Mouse (Mus musculus) splenic B cell, adult 2 months (primary cell): ENCODE results near the gene Prrx2.
"Not testable (repeated sequence)": the region's sequence is repeated elsewhere in the genome, so short reads cannot be mapped to it uniquely, and the experiment has no call there.

Experiments used
- DNase-seq: peaks from one replicate; pipeline ENCODE4 v3.0.0-alpha.2; 2011; ENCODE audit warnings: low read depth, low spot score
- H3K27me3 ChIP-seq: 2 replicates; pipeline ENCODE4 v1.6.1; 2012; ENCODE audit warnings: mild to moderate bottlenecking, low read length, moderate library complexity, mixed read lengths; ENCODE audit not compliant: control insufficient read depth, poor library complexity, insufficient read depth, severe bottlenecking
- H3K36me3 ChIP-seq: 2 replicates; pipeline ENCODE4 v1.6.1; 2012; ENCODE audit warnings: mild to moderate bottlenecking, low read length, moderate library complexity, mixed read lengths; ENCODE audit not compliant: control insufficient read depth, poor library complexity, insufficient read depth, severe bottlenecking

The Prrx2 gene

DNA sequence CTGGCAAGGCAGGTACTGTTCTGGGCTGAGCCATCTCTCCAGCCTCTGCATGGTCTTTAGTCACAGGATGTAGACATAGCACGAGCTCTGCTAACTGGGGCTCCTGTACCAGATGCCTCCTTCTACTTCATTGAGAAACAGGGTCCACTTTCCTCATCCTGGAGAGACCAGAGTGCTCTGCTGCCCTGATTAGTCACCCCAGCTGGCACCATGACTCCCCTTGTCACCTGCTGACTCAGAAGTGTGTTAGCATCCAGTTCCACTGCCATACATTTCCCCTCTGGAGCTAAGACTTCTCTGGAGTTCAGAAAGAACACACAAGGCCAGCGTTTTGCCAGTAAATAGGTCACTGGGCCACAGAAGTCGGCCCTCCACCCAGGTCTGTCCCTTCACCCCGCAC is 90.4 kb downstream of the Prrx2 start:
- H3K36me3 ChIP-seq: no peaks in the 10 kb centered on the region
- no peaks in the 10 kb centered on the region for H3K27me3 ChIP-seq
- DNase-seq: no peak

DNA sequence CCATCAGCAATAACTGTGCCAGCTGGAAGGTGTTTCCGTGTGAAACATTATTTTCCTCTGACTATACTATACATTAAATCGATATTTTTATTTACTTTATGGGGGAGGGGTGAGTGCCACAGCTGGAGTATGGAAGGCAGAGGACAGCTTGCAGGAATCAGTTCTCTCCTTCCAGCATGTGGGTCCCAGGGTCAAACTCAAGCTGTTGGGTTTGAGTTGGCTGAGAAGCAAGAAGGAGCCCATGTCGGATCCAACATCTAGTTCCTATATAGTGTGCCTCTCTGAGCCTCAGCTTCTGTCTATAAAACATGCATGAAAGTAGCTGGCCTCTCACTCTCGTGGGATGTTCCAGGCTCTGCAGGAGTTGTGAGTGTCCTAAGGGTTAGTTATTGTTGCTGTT is 91.6 kb downstream of the Prrx2 start:
- no peaks in the 10 kb centered on the region for H3K36me3 ChIP-seq
- no peak for DNase-seq

DNA sequence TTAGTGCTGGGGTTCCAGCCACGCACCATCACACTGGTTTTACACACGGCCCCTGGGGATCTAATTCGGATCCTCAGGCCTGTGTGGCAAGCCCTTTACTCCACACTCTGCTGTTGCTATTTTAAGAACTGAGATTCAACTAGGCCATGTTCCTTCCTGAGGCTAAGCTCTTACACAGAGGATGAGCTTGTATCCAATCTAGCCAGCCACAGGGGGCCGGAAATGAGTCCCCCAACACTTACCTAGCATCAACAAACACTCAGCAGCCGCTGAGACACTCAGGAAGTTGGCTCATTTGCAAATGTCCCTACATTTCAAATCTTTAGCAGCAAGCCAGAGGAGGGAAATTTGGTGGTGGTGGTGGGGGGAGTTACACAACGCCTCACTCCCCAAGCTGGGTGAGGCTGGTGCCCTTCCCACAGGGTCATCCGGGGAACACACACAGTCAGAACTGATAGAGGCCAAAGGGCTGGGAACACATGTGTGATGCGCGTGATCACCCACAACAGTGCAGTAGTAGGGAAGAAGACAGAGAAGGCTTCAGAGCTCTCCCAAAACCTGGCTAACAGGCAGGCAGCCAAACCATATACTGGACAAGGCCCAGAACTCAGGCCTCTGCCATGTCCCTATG is 92.5 kb downstream of the Prrx2 start:
- no peak for DNase-seq
- no peaks in the 10 kb centered on the region for H3K36me3 ChIP-seq
- no peaks in the 10 kb centered on the region for H3K27me3 ChIP-seq

More for the DNA sequence above, 91.6 kb downstream of the Prrx2 start:
- H3K27me3 ChIP-seq: no peaks in the 10 kb centered on the region

DNA sequence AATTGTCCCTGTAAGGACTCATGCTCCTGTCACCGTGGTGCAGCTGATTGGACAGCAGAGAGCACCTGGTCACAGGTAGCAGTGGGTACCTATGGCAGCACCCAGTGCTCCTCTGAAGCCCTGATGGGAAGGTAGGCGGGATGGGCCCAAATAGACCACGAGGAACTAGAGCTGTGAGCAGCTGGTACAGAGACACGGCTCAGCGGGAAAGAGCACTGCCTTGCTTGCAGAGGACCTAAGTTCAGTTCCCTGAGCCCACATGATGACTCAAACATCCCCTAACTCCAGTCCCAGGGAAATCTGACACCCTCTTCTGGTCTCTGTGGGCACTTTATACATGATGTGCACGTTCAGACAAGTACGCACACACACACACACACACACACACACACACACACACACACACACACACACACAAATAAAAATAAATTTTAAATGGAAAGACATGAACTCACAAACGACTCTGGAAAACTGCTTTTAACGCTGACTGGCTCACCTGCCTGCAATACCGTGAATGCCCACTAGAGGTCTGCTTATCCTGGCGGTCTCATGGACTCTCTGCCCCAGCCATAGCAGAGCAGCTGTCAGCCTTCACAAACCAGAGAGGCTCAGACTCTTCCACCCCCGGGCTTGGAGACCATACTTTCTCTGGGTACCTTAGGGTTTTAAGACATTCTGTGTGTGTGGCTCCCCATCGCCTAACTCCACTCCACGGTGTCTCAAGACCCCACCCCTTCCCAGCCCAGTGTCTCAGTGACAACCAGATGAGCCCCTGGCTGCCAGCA is 93.3 kb downstream of the Prrx2 start:
- no peaks in the 10 kb centered on the region for H3K36me3 ChIP-seq
- H3K27me3 ChIP-seq: no peaks in the 10 kb centered on the region
- DNase-seq: peak; percentile 86

DNA sequence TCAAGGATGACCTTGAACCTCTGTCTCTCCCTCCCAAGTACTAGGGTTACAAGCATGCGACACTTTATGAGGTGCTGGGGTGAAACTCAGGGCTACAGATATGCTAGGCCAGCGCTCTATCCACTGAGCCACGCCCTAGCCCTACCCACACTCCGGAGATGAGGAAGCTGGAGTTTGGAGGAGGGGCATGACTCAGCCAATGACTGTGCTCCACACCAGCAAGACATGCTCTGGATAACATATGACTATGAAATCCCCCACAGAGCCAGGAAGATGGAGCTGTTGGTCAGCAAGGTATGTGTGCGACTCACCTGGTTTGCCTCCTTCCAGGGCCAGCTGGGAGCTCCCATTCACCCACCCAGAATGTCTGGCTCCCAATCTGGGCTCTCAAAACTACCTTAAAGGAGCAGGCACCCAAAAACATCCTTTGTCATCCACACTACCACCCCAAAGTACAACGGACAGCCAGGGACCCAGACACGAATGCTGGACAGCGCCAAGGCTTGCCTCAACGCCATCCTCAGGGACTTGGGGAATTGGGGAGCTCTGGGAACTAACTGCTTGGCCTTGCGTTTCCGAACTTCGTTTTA is 94.2 kb downstream of the Prrx2 start:
- Histone ChIP-seq H3K27me3 (no peaks in the 10 kb centered on the region), H3K36me3 (peaks cover 2% of the 10 kb centered on the region; the same call in 1 of the 2 replicates)
- DNase-seq: no peak

DNA sequence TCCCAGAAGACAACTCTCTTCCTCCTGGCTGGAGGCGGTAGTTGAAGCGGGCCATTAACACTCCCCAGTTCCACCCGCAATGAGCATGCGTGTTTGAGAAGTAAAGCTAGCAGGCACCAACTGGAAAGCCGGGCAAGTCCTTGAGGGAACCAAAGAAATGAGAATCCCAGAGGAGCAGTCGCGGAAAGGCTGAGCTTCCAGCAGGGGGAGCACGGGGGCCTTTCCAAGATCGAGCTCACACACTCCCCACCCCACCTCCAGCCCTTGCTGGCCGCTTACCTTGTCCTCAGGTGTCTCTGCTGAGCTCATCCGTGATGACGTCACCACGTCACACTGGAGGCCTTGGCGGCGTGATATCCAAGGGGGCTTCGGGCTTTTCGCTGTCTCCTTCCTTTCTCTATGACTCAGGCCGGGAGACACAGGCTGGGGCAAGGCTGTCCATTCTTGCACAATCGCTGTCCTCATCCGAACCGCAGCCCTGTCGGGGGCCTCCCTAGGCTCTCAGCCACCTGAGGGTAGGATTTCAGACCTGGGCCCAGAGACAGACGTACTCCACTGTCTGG is 94.8 kb downstream of the Prrx2 start, which contains the start of gene Ptges:
Gene Ptges (minus strand): TSS at position 381 of the 563 bp plus-strand sequence.
- peak; percentile 41 for DNase-seq
- no peaks in the 10 kb centered on the region for H3K27me3 ChIP-seq
- peaks cover 2% of the 10 kb centered on the region; the same call in 1 of the 2 replicates for H3K36me3 ChIP-seq

DNA sequence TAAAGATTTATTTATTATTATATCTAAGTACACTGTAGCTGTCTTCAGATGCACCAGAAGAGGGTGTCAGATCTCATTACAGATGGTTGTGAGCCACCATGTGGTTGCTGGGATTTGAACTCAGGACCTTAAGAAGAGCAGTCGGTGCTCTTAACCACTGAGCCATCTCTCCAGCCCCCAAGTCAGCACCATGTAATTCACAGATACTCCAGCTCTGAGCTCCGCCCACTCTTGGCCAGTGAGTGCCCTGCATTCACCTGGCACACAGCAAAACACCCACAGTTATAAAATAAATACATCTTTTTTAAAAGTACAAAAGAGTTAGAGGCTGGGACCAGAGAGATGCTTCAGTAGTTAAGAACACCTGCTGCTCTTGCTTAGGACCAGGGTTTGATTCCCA is 96.1 kb downstream of the Prrx2 start:
- not testable (repeated sequence) for DNase-seq, H3K27me3 ChIP-seq, H3K36me3 ChIP-seq
